11 mouse cellular contexts compared by ENCODE assay signal in the genomic region with DNA sequence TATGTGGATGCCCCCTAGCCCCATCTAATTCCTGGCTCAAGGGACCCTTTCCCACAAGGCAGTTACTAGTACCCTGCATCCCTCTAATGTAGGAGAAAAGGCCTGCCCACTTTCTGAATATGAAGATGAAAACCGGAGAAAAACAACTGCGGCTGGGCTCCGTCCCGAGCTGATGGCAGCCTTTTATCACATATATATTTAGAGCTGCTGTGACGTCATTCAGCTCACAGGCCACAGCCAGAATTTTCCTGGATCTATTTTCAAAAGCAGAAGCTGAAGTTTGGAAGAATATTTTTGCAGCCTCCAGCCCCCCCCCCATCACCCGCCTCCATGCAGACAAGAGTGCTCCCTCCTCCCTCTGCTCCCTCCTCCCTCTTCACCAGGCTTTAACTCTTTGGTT. TPM values are rescaled to one million over a fixed set of nuclear protein-coding genes. Genes with fewer than 3 reads are reported as not detected.
DNase-seq lines count a peak whose midpoint lies in the region; ATAC-seq and TF ChIP-seq lines count a peak whose summit lies in the region.
"Had no signal": no experiment of that assay in that cellular context is flagged by ENCODE, and none has a peak within 500 bp of the region (broad histone marks: within the 10 kb centered on the region; RNA-seq: fewer than 3 reads in every experiment).

No protein-coding gene starts in this region.

- no peak; the same call in 1 of the 2 replicates for ATAC-seq in forebrain, embryonic 15.5 days (replicated peaks)
- ATAC-seq in midbrain, embryonic 11.5 days (ENCODE audit: low FRiP score) = no peak
- ATAC-seq in midbrain, embryonic 14.5 days (ENCODE audit: low FRiP score, low TSS enrichment) = no peak
- ATAC-seq in erythroid progenitor cell, adult 5-6 weeks (replicated peaks; ENCODE audit: low FRiP score, poor library complexity, severe bottlenecking) = no peak
- ATAC-seq: midbrain, embryonic 16.5 days had no signal

- no peak for DNase-seq in forebrain, embryonic 10.5 days (ENCODE audit: extremely low spot score, low spot score)
- DNase-seq in midbrain, embryonic 11.5 days (ENCODE audit: low spot score, missing footprints) = peak; percentile 41
- no peak for DNase-seq in midbrain, embryonic 14.5 days
- DNase-seq in left cerebral cortex, adult 9 months (ENCODE audit: low spot score in 2 of 2) = peak; percentile 69 to 89
- no peak for DNase-seq in adrenal gland, adult 2 months
- DNase-seq in thymus, adult 2 months = no peak

- WGBS in forebrain, embryonic 15.5 days = 59% methylated on average over 6 of the region's 6 CpGs
- WGBS in forebrain, embryonic 10.5 days = 84% methylated on average over 6 of the region's 6 CpGs
- WGBS in midbrain, embryonic 11.5 days = 84% methylated on average over 6 of the region's 6 CpGs
- WGBS in midbrain, embryonic 14.5 days = 77% methylated on average over 6 of the region's 6 CpGs
- 94% methylated on average over 6 of the region's 6 CpGs for WGBS in thymus, adult 2 months

- H3K9ac ChIP-seq in forebrain, embryonic 15.5 days (replicated peaks) = no peak overlapping the region
- no peak overlapping the region for H3K9ac ChIP-seq in midbrain, embryonic 11.5 days (ENCODE audit: low read length)
- H3K9ac ChIP-seq in midbrain, embryonic 14.5 days (replicated peaks; ENCODE audit: low read length) = no peak overlapping the region
- H3K9ac ChIP-seq: embryonic facial prominence, embryonic 12.5 days; limb, embryonic 15.5 days had no signal

- H3K36me3 ChIP-seq in forebrain, embryonic 15.5 days = no peaks in the 10 kb centered on the region
- no peaks in the 10 kb centered on the region for H3K36me3 ChIP-seq in forebrain, embryonic 10.5 days (replicated peaks)
- H3K36me3 ChIP-seq in midbrain, embryonic 11.5 days (ENCODE audit: control insufficient read depth, insufficient read depth, low read length) = no peaks in the 10 kb centered on the region
- H3K36me3 ChIP-seq in midbrain, embryonic 14.5 days (ENCODE audit: control insufficient read depth, insufficient read depth, low read length) = no peaks in the 10 kb centered on the region
- H3K36me3 ChIP-seq in thymus, adult 2 months (ENCODE audit: control insufficient read depth, insufficient read depth, low read length) = no peaks in the 10 kb centered on the region
- H3K36me3 ChIP-seq: embryonic facial prominence, embryonic 12.5 days; limb, embryonic 15.5 days had no signal

- peaks cover 38% of the 10 kb centered on the region for H3K4me1 ChIP-seq in forebrain, embryonic 15.5 days
- H3K4me1 ChIP-seq in forebrain, embryonic 10.5 days = peaks cover 16% of the 10 kb centered on the region
- H3K4me1 ChIP-seq in midbrain, embryonic 11.5 days (ENCODE audit: control insufficient read depth, insufficient read depth, low read length) = peaks cover 5% of the 10 kb centered on the region
- H3K4me1 ChIP-seq in midbrain, embryonic 14.5 days (ENCODE audit: control insufficient read depth, insufficient read depth, low read length) = peaks cover 13% of the 10 kb centered on the region
- H3K4me1 ChIP-seq in thymus, adult 2 months (replicated peaks; ENCODE audit: control insufficient read depth, insufficient read depth, low read length) = no peaks in the 10 kb centered on the region
- H3K4me1 ChIP-seq: embryonic facial prominence, embryonic 12.5 days had no signal

- H3K27me3 ChIP-seq in forebrain, embryonic 15.5 days = no peaks in the 10 kb centered on the region
- no peaks in the 10 kb centered on the region for H3K27me3 ChIP-seq in forebrain, embryonic 10.5 days (ENCODE audit: poor library complexity, severe bottlenecking)
- H3K27me3 ChIP-seq in midbrain, embryonic 11.5 days (ENCODE audit: control insufficient read depth, insufficient read depth, low read length) = no peaks in the 10 kb centered on the region
- no peaks in the 10 kb centered on the region for H3K27me3 ChIP-seq in midbrain, embryonic 14.5 days (ENCODE audit: control insufficient read depth, insufficient read depth, low read length)
- H3K27me3 ChIP-seq in thymus, adult 2 months (ENCODE audit: control insufficient read depth, insufficient read depth, low read length) = no peaks in the 10 kb centered on the region
- H3K27me3 ChIP-seq: embryonic facial prominence, embryonic 12.5 days; limb, embryonic 15.5 days had no signal

- TF ChIP-seq POLR2A in thymus, adult 2 months (IDR thresholded peaks at IDR 0.05; ENCODE audit: control insufficient read depth, extremely low read depth, insufficient read depth, low read length, poor library complexity) = no peak

- H3K4me2 ChIP-seq in forebrain, embryonic 15.5 days (replicated peaks) = no peak overlapping the region
- H3K4me2 ChIP-seq in midbrain, embryonic 11.5 days = no peak overlapping the region
- no peak overlapping the region for H3K4me2 ChIP-seq in midbrain, embryonic 14.5 days (ENCODE audit: low read length)
- H3K4me2 ChIP-seq: embryonic facial prominence, embryonic 12.5 days; limb, embryonic 15.5 days had no signal

- no peaks in the 10 kb centered on the region for H3K9me3 ChIP-seq in forebrain, embryonic 15.5 days
- no peaks in the 10 kb centered on the region for H3K9me3 ChIP-seq in forebrain, embryonic 10.5 days
- no peaks in the 10 kb centered on the region for H3K9me3 ChIP-seq in midbrain, embryonic 11.5 days (ENCODE audit: control insufficient read depth, low read length)
- H3K9me3 ChIP-seq in midbrain, embryonic 14.5 days (ENCODE audit: control insufficient read depth, low read length) = no peaks in the 10 kb centered on the region
- H3K9me3 ChIP-seq: embryonic facial prominence, embryonic 12.5 days; limb, embryonic 15.5 days had no signal

- H3K27ac ChIP-seq in forebrain, embryonic 15.5 days (replicated peaks) = peak overlapping the region; percentile 83
- H3K27ac ChIP-seq in forebrain, embryonic 10.5 days = no peak overlapping the region
- H3K27ac ChIP-seq in midbrain, embryonic 11.5 days (ENCODE audit: low read depth, low read length) = no peak overlapping the region
- no peak overlapping the region for H3K27ac ChIP-seq in midbrain, embryonic 14.5 days (replicated peaks; ENCODE audit: low read depth, low read length)
- no peak overlapping the region for H3K27ac ChIP-seq in thymus, adult 2 months (ENCODE audit: control insufficient read depth, insufficient read depth, low read length)
- H3K27ac ChIP-seq: embryonic facial prominence, embryonic 12.5 days; limb, embryonic 15.5 days had no signal

- TF ChIP-seq CTCF in thymus, adult 2 months (IDR thresholded peaks at IDR 0.05; ENCODE audit: borderline replicate concordance, control insufficient read depth, extremely low read depth, insufficient read depth, low read length, poor library complexity) = no peak

- H3K4me3 ChIP-seq in forebrain, embryonic 15.5 days = no peak overlapping the region
- no peak overlapping the region for H3K4me3 ChIP-seq in forebrain, embryonic 10.5 days
- H3K4me3 ChIP-seq in midbrain, embryonic 11.5 days (ENCODE audit: low read depth, low read length) = no peak overlapping the region
- no peak overlapping the region for H3K4me3 ChIP-seq in midbrain, embryonic 14.5 days (replicated peaks; ENCODE audit: low read depth, low read length)
- H3K4me3 ChIP-seq in thymus, adult 2 months (ENCODE audit: control insufficient read depth, insufficient read depth, low read length) = no peak overlapping the region
- H3K4me3 ChIP-seq: embryonic facial prominence, embryonic 12.5 days; limb, embryonic 15.5 days had no signal

RNA-seq across cellular contexts. Expression of a gene that starts 27.9 kb away (rescaled TPM):
- polyA plus RNA-seq in forebrain, embryonic 15.5 days (2015; fragmentation: Nextera tagmentation; extraction: Ambion mirVana) = 19.7 and 23.4 TPM in 2 replicates
- 4.4 and 5.4 TPM in 2 replicates for polyA plus RNA-seq in forebrain, embryonic 10.5 days (2016; fragmentation: Nextera tagmentation; extraction: Ambion mirVana)
- 7.0 and 9.3 TPM in 2 replicates for polyA plus RNA-seq in midbrain, embryonic 11.5 days (2014; fragmentation: Nextera tagmentation; extraction: Ambion mirVana)
- 20.8 and 25.7 TPM in 2 replicates for polyA plus RNA-seq in midbrain, embryonic 14.5 days (2014; fragmentation: Nextera tagmentation; extraction: Ambion mirVana)
- 1 to 10 TPM; 3.3 to 4.2 TPM for total RNA-seq in adrenal gland, adult 2 months (2021)
- polyA plus RNA-seq in adrenal gland, adult 2 months (2012; rRNA removed) = 0.81 and 2.0 TPM in 2 replicates
- 10.1 TPM in 1 of 2 replicates, not detected in the other for total RNA-seq in erythroid progenitor cell, adult 5-6 weeks (2015; ENCODE audit: low replicate concordance)
- total RNA-seq in erythroid progenitor cell, adult 5-6 weeks (2017; ENCODE audit: low replicate concordance) = not detected in 2 replicates
- 0.96 and 3.2 TPM in 2 replicates for polyA plus RNA-seq in thymus, adult 2 months (2012; rRNA removed)

RNA-seq across cellular contexts. Expression of a gene that starts 30.1 kb away (rescaled TPM):
- 1.4 and 1.8 TPM in 2 replicates for polyA plus RNA-seq in forebrain, embryonic 15.5 days (2015; fragmentation: Nextera tagmentation; extraction: Ambion mirVana)
- polyA plus RNA-seq in forebrain, embryonic 10.5 days (2016; fragmentation: Nextera tagmentation; extraction: Ambion mirVana) = 5.9 and 6.6 TPM in 2 replicates
- 2.5 and 2.7 TPM in 2 replicates for polyA plus RNA-seq in midbrain, embryonic 11.5 days (2014; fragmentation: Nextera tagmentation; extraction: Ambion mirVana)
- 1.5 and 1.8 TPM in 2 replicates for polyA plus RNA-seq in midbrain, embryonic 14.5 days (2014; fragmentation: Nextera tagmentation; extraction: Ambion mirVana)
- total RNA-seq in adrenal gland, adult 2 months (2021) = 10 to 100 TPM; 27.9 to 69.9 TPM
- 30.9 and 41.7 TPM in 2 replicates for polyA plus RNA-seq in adrenal gland, adult 2 months (2012; rRNA removed)
- 7.6 and 17.2 TPM in 2 replicates for total RNA-seq in erythroid progenitor cell, adult 5-6 weeks (2015; ENCODE audit: low replicate concordance)
- total RNA-seq in erythroid progenitor cell, adult 5-6 weeks (2017; ENCODE audit: low replicate concordance) = 10.0 and 15.7 TPM in 2 replicates
- 30.5 and 43.6 TPM in 2 replicates for polyA plus RNA-seq in thymus, adult 2 months (2012; rRNA removed)

RNA-seq across cellular contexts. Expression of a gene that starts 36.3 kb away (rescaled TPM):
- polyA plus RNA-seq in forebrain, embryonic 15.5 days (2015; fragmentation: Nextera tagmentation; extraction: Ambion mirVana) = 9.5 and 11.5 TPM in 2 replicates
- polyA plus RNA-seq in forebrain, embryonic 10.5 days (2016; fragmentation: Nextera tagmentation; extraction: Ambion mirVana) = 7.2 and 7.6 TPM in 2 replicates
- 4.0 and 4.2 TPM in 2 replicates for polyA plus RNA-seq in midbrain, embryonic 11.5 days (2014; fragmentation: Nextera tagmentation; extraction: Ambion mirVana)
- polyA plus RNA-seq in midbrain, embryonic 14.5 days (2014; fragmentation: Nextera tagmentation; extraction: Ambion mirVana) = 5.0 and 5.5 TPM in 2 replicates
- total RNA-seq in adrenal gland, adult 2 months (2021) = 10 to 100 TPM; 13.9 to 18.6 TPM
- 33.3 and 34.8 TPM in 2 replicates for polyA plus RNA-seq in adrenal gland, adult 2 months (2012; rRNA removed)
- 5.9 and 23.4 TPM in 2 replicates for total RNA-seq in erythroid progenitor cell, adult 5-6 weeks (2015; ENCODE audit: low replicate concordance)
- total RNA-seq in erythroid progenitor cell, adult 5-6 weeks (2017; ENCODE audit: low replicate concordance) = 3.6 and 5.1 TPM in 2 replicates
- 34.5 and 39.6 TPM in 2 replicates for polyA plus RNA-seq in thymus, adult 2 months (2012; rRNA removed)

Comparison
In these comparisons a context has a peak if more than half of its experiments do, and no peak if none do; other contexts are left out.
1. DNase-seq: peak in midbrain, embryonic 11.5 days (single experiment) and left cerebral cortex, adult 9 months (2 of 2); none in forebrain, embryonic 10.5 days (single experiment), midbrain, embryonic 14.5 days (single experiment), adrenal gland, adult 2 months (single experiment) and thymus, adult 2 months (single experiment).